In genomic region chr6:95264011-95264869, GRCm38 (mm10) we compare ENCODE assay signal across 23 mouse cellular contexts. TPM values are rescaled to one million over a fixed set of nuclear protein-coding genes. Genes with fewer than 3 reads are reported as not detected.
"Had no signal": no experiment of that assay in that cellular context is flagged by ENCODE, and none has a peak within 500 bp of the region (broad histone marks: within the 10 kb centered on the region; RNA-seq: fewer than 3 reads in every experiment).

No protein-coding gene starts in this region.

- DNase-seq: kidney, adult 9 months; kidney, postnatal 25 days; layer of hippocampus, adult 9-11 months; layer of hippocampus, postnatal 36 days; lung, embryonic 14.5 days; lung, postnatal 10 days; lung, postnatal 4 days; midbrain, embryonic 14.5 days; right cerebral cortex, postnatal 4 days; spleen, adult 18-20 months; thymus, adult 18-20 months; thymus, postnatal 25 days had no signal

- H3K4me3 ChIP-seq: limb, embryonic 15.5 days; liver, embryonic 12.5 days; midbrain, embryonic 10.5 days; myocyte had no signal

- ATAC-seq: liver, embryonic 12.5 days had no signal

- H3K4me2 ChIP-seq: limb, embryonic 15.5 days; liver, embryonic 12.5 days; lung, embryonic 14.5 days had no signal

- H3K9me3 ChIP-seq: limb, embryonic 15.5 days; liver, embryonic 12.5 days; midbrain, embryonic 10.5 days had no signal

- H3K36me3 ChIP-seq: limb, embryonic 15.5 days; liver, embryonic 12.5 days; midbrain, embryonic 10.5 days had no signal

- H3K27ac ChIP-seq: limb, embryonic 15.5 days; liver, embryonic 12.5 days; midbrain, embryonic 10.5 days had no signal

- H3K9ac ChIP-seq: limb, embryonic 15.5 days; liver, embryonic 12.5 days; lung, embryonic 14.5 days had no signal

- H3K4me1 ChIP-seq: limb, embryonic 15.5 days; liver, embryonic 12.5 days; midbrain, embryonic 10.5 days had no signal

- H3K27me3 ChIP-seq: limb, embryonic 15.5 days; liver, embryonic 12.5 days had no signal

RNA-seq across cellular contexts. Expression of gene Gm10234, which starts 57.7 kb away (rescaled TPM):
- total RNA-seq: layer of hippocampus, postnatal 36 days; left cerebral cortex, adult 8-10 months; left cerebral cortex, postnatal 25 days; megakaryocyte, adult 5-6 weeks; neutrophil, adult 5-6 weeks had no signal
- polyA plus RNA-seq: limb, embryonic 11.5 days; limb, embryonic 15.5 days; liver, embryonic 12.5 days; liver, embryonic 16.5 days; lung, embryonic 14.5 days; midbrain, embryonic 10.5 days; midbrain, embryonic 14.5 days; myocyte; stomach, embryonic 14.5 days had no signal
